Mouse (Mus musculus): ENCODE data around the gene Smarca2. TPM values are rescaled to one million over a fixed set of nuclear protein-coding genes. Genes with fewer than 3 reads are reported as not detected.

Gene Smarca2
- polyA plus RNA-seq, 2 experiments, result 72.2 to 104 TPM

GRCm38 (mm10) chr19:26640556-26640955 lies 35.7 kb downstream of the Smarca2 start:
- Histone ChIP-seq H3K4me1 (ENCODE audit: control insufficient read depth, insufficient read depth, low read length) (no peaks in the 10 kb centered on the region), H3K27ac (replicated peaks; ENCODE audit: low read depth, low read length) (no peak overlapping the region), H3K9ac (ENCODE audit: low read depth, low read length, severe bottlenecking) (no peak overlapping the region), H3K4me3 (replicated peaks; ENCODE audit: low read length) (no peak overlapping the region), H3K9me3 (ENCODE audit: control insufficient read depth, low read length) (no peaks in the 10 kb centered on the region), H3K36me3 (ENCODE audit: control insufficient read depth, insufficient read depth, low read length) (peaks cover 35% of the 10 kb centered on the region), H3K27me3 (ENCODE audit: control insufficient read depth, insufficient read depth, low read length) (no peaks in the 10 kb centered on the region), H3K4me2 (replicated peaks; ENCODE audit: low read depth, low read length, severe bottlenecking) (no peak overlapping the region)
- WGBS, result 95% methylated on average over 13 of the region's 13 CpGs
- no peak for TF ChIP-seq POLR2A (IDR thresholded peaks at IDR 0.05; ENCODE audit: borderline replicate concordance, extremely low read depth, insufficient read depth, insufficient read length)
- ATAC-seq (ENCODE audit: low FRiP score, low read depth) (no peak), DNase-seq (ENCODE audit: low spot score) (no peak)

- ATAC-seq (ENCODE audit: low FRiP score, low read depth) (no peak), DNase-seq (ENCODE audit: low spot score) (no peak)
- no peak overlapping the region for H3K27ac ChIP-seq (replicated peaks; ENCODE audit: low read depth, low read length)
- no peak overlapping the region for H3K4me3 ChIP-seq (replicated peaks; ENCODE audit: low read length)
- no peak overlapping the region for H3K4me2 ChIP-seq (replicated peaks; ENCODE audit: low read depth, low read length, severe bottlenecking)
- WGBS, result 72% methylated on average over 10 of the region's 10 CpGs
- H3K9ac ChIP-seq (ENCODE audit: low read depth, low read length, severe bottlenecking), result no peak overlapping the region
- H3K4me1 ChIP-seq (ENCODE audit: control insufficient read depth, insufficient read depth, low read length), result no peaks in the 10 kb centered on the region
- H3K27me3 ChIP-seq (ENCODE audit: control insufficient read depth, insufficient read depth, low read length), result no peaks in the 10 kb centered on the region
- no peaks in the 10 kb centered on the region for H3K9me3 ChIP-seq (ENCODE audit: control insufficient read depth, low read length)
- peaks cover 30% of the 10 kb centered on the region for H3K36me3 ChIP-seq (ENCODE audit: control insufficient read depth, insufficient read depth, low read length)
- no peak for TF ChIP-seq POLR2A (IDR thresholded peaks at IDR 0.05; ENCODE audit: borderline replicate concordance, extremely low read depth, insufficient read depth, insufficient read length)
These were observed 36.4 kb downstream of the Smarca2 start for GRCm38 (mm10) chr19:26641269-26641668.

- Histone ChIP-seq H3K36me3 (ENCODE audit: control insufficient read depth, insufficient read depth, low read length) (peaks cover 39% of the 10 kb centered on the region), H3K27me3 (ENCODE audit: control insufficient read depth, insufficient read depth, low read length) (no peaks in the 10 kb centered on the region), H3K27ac (replicated peaks; ENCODE audit: low read depth, low read length) (no peak overlapping the region), H3K4me3 (replicated peaks; ENCODE audit: low read length) (no peak overlapping the region), H3K4me2 (replicated peaks; ENCODE audit: low read depth, low read length, severe bottlenecking) (no peak overlapping the region), H3K9ac (ENCODE audit: low read depth, low read length, severe bottlenecking) (no peak overlapping the region), H3K9me3 (ENCODE audit: control insufficient read depth, low read length) (no peaks in the 10 kb centered on the region), H3K4me1 (ENCODE audit: control insufficient read depth, insufficient read depth, low read length) (no peaks in the 10 kb centered on the region)
- DNase-seq (ENCODE audit: low spot score) (no peak), ATAC-seq (ENCODE audit: low FRiP score, low read depth) (no peak)
- WGBS, result 87% methylated on average over 4 of the region's 4 CpGs
- no peak for TF ChIP-seq POLR2A (IDR thresholded peaks at IDR 0.05; ENCODE audit: borderline replicate concordance, extremely low read depth, insufficient read depth, insufficient read length)
These were observed 38.2 kb downstream of the Smarca2 start for GRCm38 (mm10) chr19:26643011-26643410.

- no peak for DNase-seq (ENCODE audit: low spot score)
- 67% methylated on average over 4 of the region's 4 CpGs for WGBS
- Histone ChIP-seq H3K9ac (ENCODE audit: low read depth, low read length, severe bottlenecking) (no peak overlapping the region), H3K27me3 (ENCODE audit: control insufficient read depth, insufficient read depth, low read length) (no peaks in the 10 kb centered on the region), H3K4me2 (replicated peaks; ENCODE audit: low read depth, low read length, severe bottlenecking) (no peak overlapping the region), H3K27ac (replicated peaks; ENCODE audit: low read depth, low read length) (no peak overlapping the region), H3K36me3 (ENCODE audit: control insufficient read depth, insufficient read depth, low read length) (peaks cover 46% of the 10 kb centered on the region), H3K4me3 (replicated peaks; ENCODE audit: low read length) (no peak overlapping the region), H3K9me3 (ENCODE audit: control insufficient read depth, low read length) (no peaks in the 10 kb centered on the region), H3K4me1 (ENCODE audit: control insufficient read depth, insufficient read depth, low read length) (no peaks in the 10 kb centered on the region)
- no peak for ATAC-seq (ENCODE audit: low FRiP score, low read depth)
- TF ChIP-seq POLR2A (IDR thresholded peaks at IDR 0.05; ENCODE audit: borderline replicate concordance, extremely low read depth, insufficient read depth, insufficient read length), result no peak
These were observed 39.1 kb downstream of the Smarca2 start for GRCm38 (mm10) chr19:26643936-26644335.

- H3K4me3 ChIP-seq (replicated peaks; ENCODE audit: low read length), result no peak overlapping the region
- no peak overlapping the region for H3K27ac ChIP-seq (replicated peaks; ENCODE audit: low read depth, low read length)
- no peak overlapping the region for H3K9ac ChIP-seq (ENCODE audit: low read depth, low read length, severe bottlenecking)
- DNase-seq (ENCODE audit: low spot score), result no peak
- no peak for ATAC-seq (ENCODE audit: low FRiP score, low read depth)
- H3K36me3 ChIP-seq (ENCODE audit: control insufficient read depth, insufficient read depth, low read length), result peaks cover 57% of the 10 kb centered on the region
- H3K4me2 ChIP-seq (replicated peaks; ENCODE audit: low read depth, low read length, severe bottlenecking), result no peak overlapping the region
- H3K27me3 ChIP-seq (ENCODE audit: control insufficient read depth, insufficient read depth, low read length), result no peaks in the 10 kb centered on the region
- H3K9me3 ChIP-seq (ENCODE audit: control insufficient read depth, low read length), result no peaks in the 10 kb centered on the region
- H3K4me1 ChIP-seq (ENCODE audit: control insufficient read depth, insufficient read depth, low read length), result no peaks in the 10 kb centered on the region
- no peak for TF ChIP-seq POLR2A (IDR thresholded peaks at IDR 0.05; ENCODE audit: borderline replicate concordance, extremely low read depth, insufficient read depth, insufficient read length)
- 78% methylated on average over 3 of the region's 3 CpGs for WGBS
These were observed 40.2 kb downstream of the Smarca2 start for GRCm38 (mm10) chr19:26645016-26645415.

GRCm38 (mm10) chr19:26646128-26646527 lies 41.3 kb downstream of the Smarca2 start:
- no peaks in the 10 kb centered on the region for H3K27me3 ChIP-seq (ENCODE audit: control insufficient read depth, insufficient read depth, low read length)
- no peak overlapping the region for H3K9ac ChIP-seq (ENCODE audit: low read depth, low read length, severe bottlenecking)
- DNase-seq (ENCODE audit: low spot score) (no peak), ATAC-seq (ENCODE audit: low FRiP score, low read depth) (no peak)
- peaks cover 54% of the 10 kb centered on the region for H3K36me3 ChIP-seq (ENCODE audit: control insufficient read depth, insufficient read depth, low read length)
- no peak overlapping the region for H3K4me2 ChIP-seq (replicated peaks; ENCODE audit: low read depth, low read length, severe bottlenecking)
- no peaks in the 10 kb centered on the region for H3K4me1 ChIP-seq (ENCODE audit: control insufficient read depth, insufficient read depth, low read length)
- H3K4me3 ChIP-seq (replicated peaks; ENCODE audit: low read length), result no peak overlapping the region
- TF ChIP-seq POLR2A (IDR thresholded peaks at IDR 0.05; ENCODE audit: borderline replicate concordance, extremely low read depth, insufficient read depth, insufficient read length), result no peak
- no peaks in the 10 kb centered on the region for H3K9me3 ChIP-seq (ENCODE audit: control insufficient read depth, low read length)
- WGBS, result 61% methylated on average over 2 of the region's 2 CpGs
- H3K27ac ChIP-seq (replicated peaks; ENCODE audit: low read depth, low read length), result no peak overlapping the region
